Mouse (Mus musculus): ENCODE measurements at regions not wholly inside any gene's neighbourhood (a gene's known extent, or its start where the extent isn't known, plus 50 kb on each side); places are given as distances from the start of the nearest gene placed in this dataset.

GRCm38 (mm10) chr13:35243946-35244345 is 217.1 kb upstream of the Eci2 start:
- H3K4me1 ChIP-seq (replicated peaks; ENCODE audit: control insufficient read depth, insufficient read depth, low read length) = no peaks in the 10 kb centered on the region
- H3K4me2 ChIP-seq (ENCODE audit: low read depth, low read length) = no peak overlapping the region
- no peaks in the 10 kb centered on the region for H3K36me3 ChIP-seq (ENCODE audit: control insufficient read depth, insufficient read depth, low read length)
- no peaks in the 10 kb centered on the region for H3K9me3 ChIP-seq (ENCODE audit: control insufficient read depth, low read length)
- no peak overlapping the region for H3K9ac ChIP-seq (ENCODE audit: low read length)
- no peak overlapping the region for H3K27ac ChIP-seq (ENCODE audit: low read length)
- no peaks in the 10 kb centered on the region for H3K27me3 ChIP-seq (ENCODE audit: control insufficient read depth, insufficient read depth, low read depth, low read length)
- H3K4me3 ChIP-seq (ENCODE audit: low read length) = no peak overlapping the region
- ATAC-seq (ENCODE audit: low read depth) = no peak

- Histone ChIP-seq H3K9ac (ENCODE audit: low read length) (no peak overlapping the region), H3K4me2 (ENCODE audit: low read depth, low read length) (no peak overlapping the region), H3K27me3 (ENCODE audit: control insufficient read depth, insufficient read depth, low read depth, low read length) (no peaks in the 10 kb centered on the region), H3K36me3 (ENCODE audit: control insufficient read depth, insufficient read depth, low read length) (no peaks in the 10 kb centered on the region), H3K4me3 (ENCODE audit: low read length) (no peak overlapping the region), H3K9me3 (ENCODE audit: control insufficient read depth, low read length) (0 out of 2 replicates have a peak, but pooled peaks cover 2% of the 10 kb centered on the region), H3K4me1 (replicated peaks; ENCODE audit: control insufficient read depth, insufficient read depth, low read length) (no peaks in the 10 kb centered on the region), H3K27ac (ENCODE audit: low read length) (no peak overlapping the region)
- WGBS = 61% methylated on average over 2 of the region's 2 CpGs
- no peak for ATAC-seq (ENCODE audit: low read depth)
Observed at GRCm38 (mm10) chr13:35257386-35257785, 230.5 kb upstream of the Eci2 start.

GRCm38 (mm10) chr13:35258720-35259119 is 231.8 kb upstream of the Eci2 start:
- no peaks in the 10 kb centered on the region for H3K4me1 ChIP-seq (replicated peaks; ENCODE audit: control insufficient read depth, insufficient read depth, low read length)
- H3K4me2 ChIP-seq (ENCODE audit: low read depth, low read length) = no peak overlapping the region
- no peaks in the 10 kb centered on the region for H3K36me3 ChIP-seq (ENCODE audit: control insufficient read depth, insufficient read depth, low read length)
- no peaks in the 10 kb centered on the region for H3K27me3 ChIP-seq (ENCODE audit: control insufficient read depth, insufficient read depth, low read depth, low read length)
- H3K4me3 ChIP-seq (ENCODE audit: low read length) = no peak overlapping the region
- no peak for ATAC-seq (ENCODE audit: low read depth)
- H3K9ac ChIP-seq (ENCODE audit: low read length) = no peak overlapping the region
- H3K27ac ChIP-seq (ENCODE audit: low read length) = no peak overlapping the region
- no peaks in the 10 kb centered on the region for H3K9me3 ChIP-seq (ENCODE audit: control insufficient read depth, low read length)
- WGBS = 86% methylated on average over 1 of the region's 1 CpGs

- Histone ChIP-seq H3K9me3 (ENCODE audit: control insufficient read depth, low read length) (no peaks in the 10 kb centered on the region), H3K27ac (ENCODE audit: low read length) (no peak overlapping the region), H3K36me3 (ENCODE audit: control insufficient read depth, insufficient read depth, low read length) (no peaks in the 10 kb centered on the region), H3K4me1 (replicated peaks; ENCODE audit: control insufficient read depth, insufficient read depth, low read length) (no peaks in the 10 kb centered on the region), H3K4me2 (ENCODE audit: low read depth, low read length) (no peak overlapping the region), H3K27me3 (ENCODE audit: control insufficient read depth, insufficient read depth, low read depth, low read length) (no peaks in the 10 kb centered on the region), H3K9ac (ENCODE audit: low read length) (no peak overlapping the region), H3K4me3 (ENCODE audit: low read length) (no peak overlapping the region)
- 34% methylated on average over 1 of the region's 1 CpGs for WGBS
- ATAC-seq (ENCODE audit: low read depth) = no peak
Observed at GRCm38 (mm10) chr13:35283959-35284358, 257.1 kb upstream of the Eci2 start.

- H3K9me3 ChIP-seq (ENCODE audit: control insufficient read depth, low read length) = no peaks in the 10 kb centered on the region
- no peak overlapping the region for H3K27ac ChIP-seq (ENCODE audit: low read length)
- no peaks in the 10 kb centered on the region for H3K27me3 ChIP-seq (ENCODE audit: control insufficient read depth, insufficient read depth, low read depth, low read length)
- H3K4me2 ChIP-seq (ENCODE audit: low read depth, low read length) = no peak overlapping the region
- no peaks in the 10 kb centered on the region for H3K36me3 ChIP-seq (ENCODE audit: control insufficient read depth, insufficient read depth, low read length)
- WGBS = 71% methylated on average over 1 of the region's 1 CpGs
- H3K4me3 ChIP-seq (ENCODE audit: low read length) = no peak overlapping the region
- no peak for ATAC-seq (ENCODE audit: low read depth)
- H3K9ac ChIP-seq (ENCODE audit: low read length) = no peak overlapping the region
- H3K4me1 ChIP-seq (replicated peaks; ENCODE audit: control insufficient read depth, insufficient read depth, low read length) = no peaks in the 10 kb centered on the region
Observed at GRCm38 (mm10) chr13:35302088-35302487, 275.2 kb upstream of the Eci2 start.

- Histone ChIP-seq H3K9ac (ENCODE audit: low read length) (no peak overlapping the region), H3K4me1 (replicated peaks; ENCODE audit: control insufficient read depth, insufficient read depth, low read length) (no peaks in the 10 kb centered on the region), H3K27me3 (ENCODE audit: control insufficient read depth, insufficient read depth, low read depth, low read length) (no peaks in the 10 kb centered on the region), H3K9me3 (ENCODE audit: control insufficient read depth, low read length) (no peaks in the 10 kb centered on the region), H3K27ac (ENCODE audit: low read length) (no peak overlapping the region), H3K4me2 (ENCODE audit: low read depth, low read length) (no peak overlapping the region), H3K36me3 (ENCODE audit: control insufficient read depth, insufficient read depth, low read length) (no peaks in the 10 kb centered on the region), H3K4me3 (ENCODE audit: low read length) (no peak overlapping the region)
- ATAC-seq (ENCODE audit: low read depth) = no peak
- 92% methylated on average over 1 of the region's 1 CpGs for WGBS
Observed at GRCm38 (mm10) chr13:35316772-35317171, 289.9 kb upstream of the Eci2 start.

- Histone ChIP-seq H3K36me3 (ENCODE audit: control insufficient read depth, insufficient read depth, low read length) (no peaks in the 10 kb centered on the region), H3K9me3 (ENCODE audit: control insufficient read depth, low read length) (no peaks in the 10 kb centered on the region), H3K27ac (ENCODE audit: low read length) (no peak overlapping the region), H3K4me3 (ENCODE audit: low read length) (no peak overlapping the region), H3K9ac (ENCODE audit: low read length) (no peak overlapping the region), H3K4me1 (replicated peaks; ENCODE audit: control insufficient read depth, insufficient read depth, low read length) (no peaks in the 10 kb centered on the region), H3K4me2 (ENCODE audit: low read depth, low read length) (peak overlapping the region; percentile 27; the same call in 1 of the 2 replicates), H3K27me3 (ENCODE audit: control insufficient read depth, insufficient read depth, low read depth, low read length) (no peaks in the 10 kb centered on the region)
- WGBS = 33% methylated on average over 10 of the region's 10 CpGs
- no peak for ATAC-seq (ENCODE audit: low read depth)
Observed at GRCm38 (mm10) chr13:35326682-35327242, 299.9 kb upstream of the Eci2 start.

GRCm38 (mm10) chr13:35328320-35328719 is 301.4 kb upstream of the Eci2 start:
- Histone ChIP-seq H3K9ac (ENCODE audit: low read length) (no peak overlapping the region), H3K4me1 (replicated peaks; ENCODE audit: control insufficient read depth, insufficient read depth, low read length) (no peaks in the 10 kb centered on the region), H3K9me3 (ENCODE audit: control insufficient read depth, low read length) (no peaks in the 10 kb centered on the region), H3K4me3 (ENCODE audit: low read length) (no peak overlapping the region), H3K27me3 (ENCODE audit: control insufficient read depth, insufficient read depth, low read depth, low read length) (no peaks in the 10 kb centered on the region), H3K27ac (ENCODE audit: low read length) (no peak overlapping the region), H3K36me3 (ENCODE audit: control insufficient read depth, insufficient read depth, low read length) (no peaks in the 10 kb centered on the region), H3K4me2 (ENCODE audit: low read depth, low read length) (no peak overlapping the region)
- no peak for ATAC-seq (ENCODE audit: low read depth)
- 45% methylated on average over 2 of the region's 2 CpGs for WGBS

- ATAC-seq (ENCODE audit: low read depth) = no peak
- Histone ChIP-seq H3K36me3 (ENCODE audit: control insufficient read depth, insufficient read depth, low read length) (no peaks in the 10 kb centered on the region), H3K4me2 (ENCODE audit: low read depth, low read length) (no peak overlapping the region), H3K4me3 (ENCODE audit: low read length) (no peak overlapping the region), H3K9me3 (ENCODE audit: control insufficient read depth, low read length) (no peaks in the 10 kb centered on the region), H3K27ac (ENCODE audit: low read length) (no peak overlapping the region), H3K9ac (ENCODE audit: low read length) (no peak overlapping the region), H3K4me1 (replicated peaks; ENCODE audit: control insufficient read depth, insufficient read depth, low read length) (no peaks in the 10 kb centered on the region), H3K27me3 (ENCODE audit: control insufficient read depth, insufficient read depth, low read depth, low read length) (no peaks in the 10 kb centered on the region)
- 82% methylated on average over 1 of the region's 1 CpGs for WGBS
Observed at GRCm38 (mm10) chr13:35330926-35331325, 304.0 kb upstream of the Eci2 start.
